Mouse (Mus musculus): ENCODE data around the gene Pde3a. TPM values are rescaled to one million over a fixed set of nuclear protein-coding genes. Genes with fewer than 3 reads are reported as not detected.

Gene Pde3a
- total and polyA plus RNA-seq, 3 experiments, result 18.0 to 72.3 (median 64.6) TPM

DNA sequence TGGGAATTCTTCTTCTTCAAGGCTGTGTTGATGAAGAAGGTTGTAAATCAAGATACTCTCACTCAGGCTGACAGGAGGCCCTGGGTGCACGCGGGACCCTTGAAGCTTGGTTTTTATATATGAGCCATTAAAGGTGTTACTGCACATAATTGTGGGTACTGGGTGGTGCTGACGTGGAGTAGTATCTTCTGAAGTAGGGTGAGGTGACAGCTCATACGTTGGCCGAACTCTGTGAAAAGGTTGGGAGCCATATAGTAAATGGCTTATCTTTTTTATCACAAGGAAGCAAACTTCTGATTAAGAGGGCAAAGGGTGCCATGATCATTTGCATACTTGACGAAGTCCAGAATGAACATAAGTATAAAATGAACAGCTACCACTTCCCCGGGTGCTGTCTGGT lies 3.5 kb downstream of the Pde3a start:
- H3K79me2 ChIP-seq (replicated peaks; ENCODE audit: control insufficient read depth, insufficient read depth, low read length), result peaks cover 4% of the 10 kb centered on the region
- 0 out of 2 replicates have a peak overlapping the region, but pooled peaks have one; percentile 23 for H3K9ac ChIP-seq (ENCODE audit: low read depth, low read length)
- 67% methylated on average over 7 of the region's 7 CpGs for WGBS
- H3K36me3 ChIP-seq (ENCODE audit: control insufficient read depth, insufficient read depth, low read length), result peaks cover 3% of the 10 kb centered on the region; the same call in 1 of the 2 replicates
- H3K4me3 ChIP-seq, result peak overlapping the region; percentile 70
- peaks cover 3% of the 10 kb centered on the region; the same call in 1 of the 2 replicates for H3K4me1 ChIP-seq (ENCODE audit: control insufficient read depth, insufficient read depth, low read length)
- no peak for DNase-seq
- peak overlapping the region; percentile 36 for H3K27ac ChIP-seq
- intact Hi-C loops (cut with DNase I), result loop anchor here (5.0 kb wide), 1 partner anchor 195 kb away; no protein-coding TSS in a partner anchor
- no peak for TF ChIP-seq EP300 (IDR thresholded peaks at IDR 0.05; ENCODE audit: insufficient read depth, low read depth, low read length)
- TF ChIP-seq CTCF (IDR thresholded peaks at IDR 0.05), result no peak
- TF ChIP-seq POLR2A (IDR thresholded peaks at IDR 0.05; ENCODE audit: insufficient read depth, low read depth, low read length), result no peak
- H3K27me3 ChIP-seq (ENCODE audit: control insufficient read depth, insufficient read depth, low read length), result no peaks in the 10 kb centered on the region

- WGBS, result 52% methylated on average over 4 of the region's 4 CpGs
- intact Hi-C loops (cut with DNase I), result loop anchor here (5.0 kb wide), 1 partner anchor 192 kb away; no protein-coding TSS in a partner anchor
- H3K4me3 ChIP-seq, result no peak overlapping the region
- DNase-seq, result no peak
- TF ChIP-seq EP300 (IDR thresholded peaks at IDR 0.05; ENCODE audit: insufficient read depth, low read depth, low read length), result no peak
- TF ChIP-seq CTCF (IDR thresholded peaks at IDR 0.05), result no peak
- TF ChIP-seq POLR2A (IDR thresholded peaks at IDR 0.05; ENCODE audit: insufficient read depth, low read depth, low read length), result no peak
- peaks cover 4% of the 10 kb centered on the region for H3K4me1 ChIP-seq (ENCODE audit: control insufficient read depth, insufficient read depth, low read length)
- H3K36me3 ChIP-seq (ENCODE audit: control insufficient read depth, insufficient read depth, low read length), result peaks cover 3% of the 10 kb centered on the region; the same call in 1 of the 2 replicates
- H3K27ac ChIP-seq, result peak overlapping the region; percentile 9; the same call in 1 of the 2 replicates
- peaks cover 4% of the 10 kb centered on the region for H3K79me2 ChIP-seq (replicated peaks; ENCODE audit: control insufficient read depth, insufficient read depth, low read length)
- H3K27me3 ChIP-seq (ENCODE audit: control insufficient read depth, insufficient read depth, low read length), result no peaks in the 10 kb centered on the region
- H3K9ac ChIP-seq (ENCODE audit: low read depth, low read length), result no peak overlapping the region
Measured at GRCm38 (mm10) chr6:141254956-141255355, 5.9 kb downstream of the Pde3a start.

DNA sequence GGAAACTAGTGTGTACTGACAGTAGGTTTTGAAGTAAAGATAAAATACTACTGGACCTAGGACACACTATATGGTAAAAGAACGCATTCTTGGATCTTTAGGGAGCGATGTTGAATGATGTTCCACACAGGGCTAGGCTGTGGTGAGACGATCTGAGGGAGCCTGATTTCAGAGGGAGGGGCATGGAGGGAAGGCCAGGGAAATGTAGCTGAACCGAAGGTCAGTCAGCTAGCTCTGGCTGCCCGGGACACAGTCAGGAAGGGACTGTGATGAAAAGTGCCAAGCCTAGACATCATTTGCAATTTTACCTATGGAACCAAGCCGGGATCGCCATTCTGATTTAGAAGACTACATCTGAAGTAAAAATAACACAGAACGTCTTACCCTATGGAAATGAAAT lies 7.8 kb downstream of the Pde3a start:
- peaks cover 4% of the 10 kb centered on the region for H3K4me1 ChIP-seq (ENCODE audit: control insufficient read depth, insufficient read depth, low read length)
- no peak for TF ChIP-seq CTCF (IDR thresholded peaks at IDR 0.05)
- TF ChIP-seq EP300 (IDR thresholded peaks at IDR 0.05; ENCODE audit: insufficient read depth, low read depth, low read length), result no peak
- TF ChIP-seq POLR2A (IDR thresholded peaks at IDR 0.05; ENCODE audit: insufficient read depth, low read depth, low read length), result no peak
- H3K9ac ChIP-seq (ENCODE audit: low read depth, low read length), result no peak overlapping the region
- peaks cover 6% of the 10 kb centered on the region; the same call in 1 of the 2 replicates for H3K36me3 ChIP-seq (ENCODE audit: control insufficient read depth, insufficient read depth, low read length)
- 54% methylated on average over 8 of the region's 8 CpGs for WGBS
- H3K27me3 ChIP-seq (ENCODE audit: control insufficient read depth, insufficient read depth, low read length), result no peaks in the 10 kb centered on the region
- peak overlapping the region; percentile 26 for H3K27ac ChIP-seq
- DNase-seq, result no peak
- H3K4me3 ChIP-seq, result no peak overlapping the region
- intact Hi-C loops (cut with DNase I), result no loop called here
- H3K79me2 ChIP-seq (replicated peaks; ENCODE audit: control insufficient read depth, insufficient read depth, low read length), result peaks cover 4% of the 10 kb centered on the region

DNA sequence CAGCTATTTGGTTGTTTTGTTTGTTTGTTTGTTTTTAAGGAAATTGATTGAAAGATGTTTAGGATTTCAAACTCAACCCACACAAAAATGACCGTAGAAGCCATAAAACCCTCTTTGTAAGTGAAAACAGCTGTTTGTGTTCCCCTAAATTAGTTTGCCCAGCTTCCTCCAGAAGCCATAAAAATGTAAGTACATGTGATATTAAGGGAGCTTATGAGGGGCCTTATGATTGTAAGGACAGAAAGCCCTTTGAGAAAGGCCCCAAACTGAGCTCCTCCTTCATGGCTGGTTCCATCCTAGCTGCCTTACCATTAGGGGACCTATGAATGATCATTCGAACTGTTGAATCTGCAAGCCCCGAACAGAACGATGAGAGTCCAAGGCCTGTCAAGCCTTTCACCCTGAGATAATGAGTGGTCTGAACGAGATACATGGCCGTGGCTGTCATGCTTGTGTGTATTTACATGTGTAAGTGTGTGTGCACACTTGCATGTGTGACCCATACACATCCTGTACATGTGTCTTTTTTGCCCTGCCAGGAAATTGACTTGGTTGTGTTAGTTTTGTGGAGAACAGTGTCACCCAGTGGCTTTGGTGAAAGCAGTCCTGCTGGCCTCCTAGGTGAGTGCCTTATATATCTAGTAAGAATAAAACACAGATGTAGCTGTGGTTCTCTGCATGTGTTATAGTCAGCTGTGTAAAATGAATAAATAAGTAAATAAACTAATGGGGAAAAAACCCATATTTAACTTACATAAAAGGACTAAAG lies 8.5 kb downstream of the Pde3a start:
- no peaks in the 10 kb centered on the region for H3K27me3 ChIP-seq (ENCODE audit: control insufficient read depth, insufficient read depth, low read length)
- intact Hi-C loops (cut with DNase I), result no loop called here
- DNase-seq, result no peak
- H3K4me1 ChIP-seq (ENCODE audit: control insufficient read depth, insufficient read depth, low read length), result peaks cover 6% of the 10 kb centered on the region
- peaks cover 7% of the 10 kb centered on the region; the same call in 1 of the 2 replicates for H3K36me3 ChIP-seq (ENCODE audit: control insufficient read depth, insufficient read depth, low read length)
- H3K4me3 ChIP-seq, result no peak overlapping the region
- WGBS, result 69% methylated on average over 6 of the region's 6 CpGs
- peaks cover 4% of the 10 kb centered on the region for H3K79me2 ChIP-seq (replicated peaks; ENCODE audit: control insufficient read depth, insufficient read depth, low read length)
- TF ChIP-seq CTCF (IDR thresholded peaks at IDR 0.05), result peak; percentile 53
- TF ChIP-seq EP300 (IDR thresholded peaks at IDR 0.05; ENCODE audit: insufficient read depth, low read depth, low read length), result no peak
- TF ChIP-seq POLR2A (IDR thresholded peaks at IDR 0.05; ENCODE audit: insufficient read depth, low read depth, low read length), result no peak
- H3K27ac ChIP-seq, result peak overlapping the region; percentile 26; the same call in 1 of the 2 replicates
- no peak overlapping the region for H3K9ac ChIP-seq (ENCODE audit: low read depth, low read length)

DNA sequence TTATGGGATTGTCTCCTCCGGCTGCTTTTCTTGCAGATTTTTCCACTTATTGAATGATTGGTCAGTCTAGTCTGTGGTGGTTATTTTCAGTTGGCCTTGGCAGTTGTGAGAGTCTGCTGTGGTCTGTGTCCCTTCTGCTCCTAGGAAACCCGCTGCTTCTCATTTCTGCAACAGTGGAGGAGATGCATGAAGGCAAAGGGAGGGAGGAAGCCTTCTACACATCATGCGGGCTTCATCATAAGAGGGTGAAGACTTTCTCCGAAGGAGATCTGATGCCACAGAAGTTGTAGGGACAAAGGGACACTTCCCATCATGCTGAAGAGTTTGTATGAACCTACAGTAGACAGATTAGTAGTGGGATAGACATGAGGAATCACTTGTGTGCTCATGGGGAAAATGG lies 16.2 kb downstream of the Pde3a start:
- Histone ChIP-seq H3K9ac (ENCODE audit: low read depth, low read length) (no peak overlapping the region), H3K4me1 (ENCODE audit: control insufficient read depth, insufficient read depth, low read length) (peaks cover 12% of the 10 kb centered on the region), H3K36me3 (ENCODE audit: control insufficient read depth, insufficient read depth, low read length) (peaks cover 21% of the 10 kb centered on the region), H3K27ac (peak overlapping the region; percentile 47), H3K4me3 (no peak overlapping the region), H3K79me2 (replicated peaks; ENCODE audit: control insufficient read depth, insufficient read depth, low read length) (peaks cover 3% of the 10 kb centered on the region), H3K27me3 (ENCODE audit: control insufficient read depth, insufficient read depth, low read length) (no peaks in the 10 kb centered on the region)
- DNase-seq, result no peak
- TF ChIP-seq POLR2A (IDR thresholded peaks at IDR 0.05; ENCODE audit: insufficient read depth, low read depth, low read length), result no peak
- TF ChIP-seq CTCF (IDR thresholded peaks at IDR 0.05), result no peak
- no peak for TF ChIP-seq EP300 (IDR thresholded peaks at IDR 0.05; ENCODE audit: insufficient read depth, low read depth, low read length)
- intact Hi-C loops (cut with DNase I), result no loop called here
- 59% methylated on average over 4 of the region's 4 CpGs for WGBS
